Mouse (Mus musculus): ENCODE data around the gene Olfr53. TPM values are rescaled to one million over a fixed set of nuclear protein-coding genes. Genes with fewer than 3 reads are reported as not detected.
A peak's percentile ranks its signal among the peaks of the same experiment; 100 is the strongest.
"Not testable (repeated sequence)": the region's sequence is repeated elsewhere in the genome, so short reads cannot be mapped to it uniquely, and the experiment has no call there.

Olfr53 gene
- polyA plus RNA-seq (2016; fragmentation: Nextera tagmentation; extraction: Ambion mirVana): not detected in 2 replicates

DNA sequence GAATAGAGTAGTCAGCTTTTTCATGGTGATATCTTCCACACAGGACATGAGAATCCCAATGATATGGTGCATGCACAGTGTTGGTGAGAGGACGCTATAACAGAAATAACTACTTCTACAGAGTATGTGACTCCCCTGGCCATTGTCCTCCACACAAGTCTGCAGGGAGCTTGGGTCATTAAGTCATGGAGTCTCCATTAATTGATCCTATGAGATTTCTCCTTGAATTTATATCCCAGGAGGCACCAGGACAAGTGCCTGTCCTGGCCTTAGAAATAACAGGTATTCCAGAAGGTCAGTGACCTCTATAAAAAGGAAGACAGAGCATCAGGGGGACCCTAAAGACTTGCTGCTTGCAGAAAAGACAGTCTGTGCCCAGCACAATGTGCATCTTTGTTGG lies at the start of gene Olfr53:
Gene Olfr53 (plus strand): TSS at position 301 of the 400 bp plus-strand sequence.
- no peak for ATAC-seq (ENCODE audit: low FRiP score)
- H3K27me3 ChIP-seq: no peaks in the 10 kb centered on the region
- H3K9me3 ChIP-seq (replicated peaks): no peaks in the 10 kb centered on the region
- no peak within 1 kb of the TSS for H3K9ac ChIP-seq
- WGBS: 90% methylated on average over 1 of the region's 1 CpGs
- no peak within 1 kb of the TSS for H3K4me3 ChIP-seq
- H3K27ac ChIP-seq: no peak within 1 kb of the TSS
- no peak within 1 kb of the TSS for H3K4me2 ChIP-seq (replicated peaks)
- H3K4me1 ChIP-seq: no peaks in the 10 kb centered on the region
- no peaks in the 10 kb centered on the region for H3K36me3 ChIP-seq

DNA sequence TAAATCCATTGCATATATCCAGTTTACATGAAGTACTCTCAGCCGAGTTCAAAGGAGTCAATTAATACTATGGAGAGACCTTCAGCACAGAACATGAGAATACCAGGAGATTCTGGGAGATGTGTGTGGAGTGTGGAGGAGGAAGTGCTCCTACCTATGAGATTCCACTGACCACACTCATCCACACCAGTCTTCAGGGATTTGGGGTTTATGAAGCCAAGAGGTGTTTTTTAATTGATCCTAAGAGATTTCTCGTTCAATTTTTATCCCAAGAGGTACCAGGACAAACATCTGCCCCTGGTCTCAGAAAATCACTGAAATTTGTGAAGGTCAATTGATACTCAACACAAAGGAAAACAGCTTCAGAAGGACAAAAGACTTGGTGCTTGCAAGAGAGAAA lies 45.3 kb upstream of the Olfr53 start, which contains the start of gene Olfr46:
Gene Olfr46 (plus strand): TSS at position 301 of the 400 bp plus-strand sequence.
- H3K4me1 ChIP-seq; H3K27me3 ChIP-seq; H3K4me3 ChIP-seq; ATAC-seq (ENCODE audit: low FRiP score); H3K4me2 ChIP-seq (replicated peaks); H3K27ac ChIP-seq; H3K9me3 ChIP-seq (replicated peaks); H3K9ac ChIP-seq; H3K36me3 ChIP-seq: not testable (repeated sequence)
- WGBS: 75% methylated on average over 2 of the region's 2 CpGs

DNA sequence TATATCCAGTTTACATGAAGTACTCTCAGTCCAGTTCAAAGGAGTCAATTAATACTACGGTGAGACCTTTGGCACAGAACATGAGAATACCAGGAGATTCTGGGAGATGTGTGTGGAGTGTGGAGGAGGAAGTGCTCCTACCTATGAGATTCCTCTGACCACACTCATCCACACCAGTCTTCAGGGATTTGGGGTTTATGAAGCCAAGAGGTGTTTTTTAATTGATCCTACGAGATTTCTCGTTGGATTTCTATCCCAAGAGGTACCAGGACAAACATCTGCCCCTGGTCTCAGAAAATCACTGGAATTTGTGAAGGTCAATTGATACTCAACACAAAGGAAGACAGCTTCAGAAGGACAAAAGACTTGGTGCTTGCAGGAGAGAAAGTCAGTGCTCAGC lies 17.6 kb upstream of the Olfr53 start, which contains the start of gene Olfr61:
Gene Olfr61 (plus strand): TSS at position 301 of the 400 bp plus-strand sequence.
- H3K4me1 ChIP-seq: not testable (repeated sequence)

DNA sequence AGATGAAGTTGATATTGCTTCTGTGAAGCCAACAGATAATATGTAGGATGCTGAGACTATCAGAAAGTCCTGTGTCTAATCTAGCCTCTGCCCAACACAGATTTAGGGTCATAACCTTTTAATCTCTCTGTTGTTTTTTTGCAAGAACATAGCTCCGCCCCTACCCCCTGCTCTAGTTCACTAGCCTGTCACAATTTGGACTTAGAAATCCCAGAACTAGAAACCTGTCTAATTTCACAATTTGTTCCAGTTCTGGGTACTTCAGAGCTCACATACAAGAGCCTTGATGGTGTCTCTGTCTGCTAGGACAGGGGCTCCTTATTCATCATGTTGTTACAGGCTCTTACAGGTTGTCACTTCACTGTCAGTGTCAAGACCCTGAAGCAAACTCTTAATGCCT lies 15.7 kb upstream of the Olfr53 start:
- no peaks in the 10 kb centered on the region for H3K4me1 ChIP-seq
- H3K27ac ChIP-seq: no peak overlapping the region
- H3K4me2 ChIP-seq (replicated peaks): no peak overlapping the region
- WGBS: 82% methylated on average over 1 of the region's 1 CpGs
- no peaks in the 10 kb centered on the region for H3K36me3 ChIP-seq
- no peak overlapping the region for H3K9ac ChIP-seq
- no peak overlapping the region for H3K4me3 ChIP-seq
- no peak for ATAC-seq (ENCODE audit: low FRiP score)
- H3K27me3 ChIP-seq: no peaks in the 10 kb centered on the region
- H3K9me3 ChIP-seq (replicated peaks): no peaks in the 10 kb centered on the region

More for the DNA sequence above, 17.6 kb upstream of the Olfr53 start, which contains the start of gene Olfr61:
- H3K9ac ChIP-seq; H3K9me3 ChIP-seq (replicated peaks); H3K4me3 ChIP-seq; H3K27ac ChIP-seq; H3K36me3 ChIP-seq; H3K4me2 ChIP-seq (replicated peaks); ATAC-seq (ENCODE audit: low FRiP score); H3K27me3 ChIP-seq: not testable (repeated sequence)
- 86% methylated on average over 3 of the region's 3 CpGs for WGBS

GRCm38 (mm10) chr7:140659630-140660029 lies 13.4 kb downstream of the Olfr53 start, which contains the start of gene Olfr539:
TSS of gene Olfr539 (plus strand) at chr7:140659930.
- no peak for ATAC-seq (ENCODE audit: low FRiP score)
- Histone ChIP-seq H3K36me3 (no peaks in the 10 kb centered on the region), H3K27ac (no peak within 1 kb of the TSS), H3K27me3 (no peaks in the 10 kb centered on the region), H3K4me2 (replicated peaks) (no peak within 1 kb of the TSS), H3K4me1 (no peaks in the 10 kb centered on the region), H3K9me3 (replicated peaks) (no peaks in the 10 kb centered on the region), H3K4me3 (no peak within 1 kb of the TSS), H3K9ac (no peak within 1 kb of the TSS)
- 83% methylated on average over 4 of the region's 4 CpGs for WGBS

DNA sequence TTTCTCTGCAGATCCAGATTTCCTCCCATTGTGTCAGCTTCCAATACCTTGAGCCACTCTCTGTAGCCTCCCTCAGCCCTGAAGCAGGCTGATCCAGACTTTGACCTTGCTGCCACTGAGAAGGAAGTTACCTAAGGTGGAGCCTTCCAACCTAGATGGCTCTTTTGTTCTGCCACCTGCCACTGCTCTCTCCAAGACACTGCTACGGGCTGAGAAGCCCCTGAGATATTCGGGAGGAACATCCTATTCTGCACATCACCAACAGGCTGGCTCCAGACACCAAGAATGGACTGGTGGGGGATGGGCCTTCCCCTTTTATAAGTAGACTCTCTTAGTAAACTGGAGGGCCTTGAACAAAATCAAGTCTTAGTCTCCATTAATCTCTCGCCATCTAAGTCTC lies 24.4 kb downstream of the Olfr53 start:
- H3K9me3 ChIP-seq (replicated peaks): peaks cover 12% of the 10 kb centered on the region; the same call in 1 of the 2 replicates
- not testable (repeated sequence) for H3K27me3 ChIP-seq; ATAC-seq (ENCODE audit: low FRiP score); H3K4me2 ChIP-seq (replicated peaks); H3K4me3 ChIP-seq; H3K36me3 ChIP-seq; H3K4me1 ChIP-seq; H3K9ac ChIP-seq; H3K27ac ChIP-seq
- WGBS: 89% methylated on average over 3 of the region's 3 CpGs

DNA sequence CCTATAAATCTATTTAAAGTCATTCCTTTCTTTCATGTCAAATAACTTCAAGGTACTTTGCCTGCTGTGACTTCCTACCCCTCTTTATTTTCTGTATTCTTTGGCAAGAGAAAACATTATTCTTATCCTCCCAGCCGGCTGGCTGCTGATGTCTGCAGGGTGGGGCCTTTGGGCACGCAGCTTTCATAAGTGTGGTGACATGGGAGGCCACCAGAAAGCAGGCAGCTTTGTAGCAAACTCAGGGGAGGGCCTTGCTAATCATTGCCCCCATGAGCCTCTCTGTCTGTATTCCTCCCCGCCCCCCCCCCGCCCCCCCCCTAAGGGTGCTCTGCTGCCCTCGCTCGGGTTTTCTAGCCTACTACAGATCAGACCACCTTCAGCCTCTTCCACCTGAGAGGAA lies 29.6 kb downstream of the Olfr53 start:
- peaks cover 15% of the 10 kb centered on the region; the same call in 1 of the 2 replicates for H3K9me3 ChIP-seq (replicated peaks)
- no peak overlapping the region for H3K27ac ChIP-seq
- H3K36me3 ChIP-seq: no peaks in the 10 kb centered on the region
- WGBS: 17% methylated on average over 2 of the region's 6 CpGs
- ATAC-seq (ENCODE audit: low FRiP score): no peak
- no peak overlapping the region for H3K4me3 ChIP-seq
- H3K27me3 ChIP-seq: no peaks in the 10 kb centered on the region
- H3K9ac ChIP-seq: no peak overlapping the region
- 0 out of 2 replicates have a peak, but pooled peaks cover 4% of the 10 kb centered on the region for H3K4me1 ChIP-seq
- H3K4me2 ChIP-seq (replicated peaks): peak overlapping the region; percentile 34

- 74% methylated on average over 4 of the region's 4 CpGs for WGBS
- ATAC-seq (ENCODE audit: low FRiP score); H3K36me3 ChIP-seq: not testable (repeated sequence)
Measured at GRCm38 (mm10) chr7:140679591-140679990, 33.3 kb downstream of the Olfr53 start.

GRCm38 (mm10) chr7:140681651-140682050 lies 35.4 kb downstream of the Olfr53 start, which contains the start of gene Olfr45:
TSS of gene Olfr45 (plus strand) at chr7:140681951.
- Histone ChIP-seq H3K27me3 (no peaks in the 10 kb centered on the region), H3K9me3 (replicated peaks) (0 out of 2 replicates have a peak, but pooled peaks cover 3% of the 10 kb centered on the region), H3K4me1 (no peaks in the 10 kb centered on the region), H3K36me3 (no peaks in the 10 kb centered on the region), H3K4me3 (no peak within 1 kb of the TSS), H3K9ac (no peak within 1 kb of the TSS), H3K27ac (no peak within 1 kb of the TSS), H3K4me2 (replicated peaks) (no peak within 1 kb of the TSS)
- no peak for ATAC-seq (ENCODE audit: low FRiP score)
- 92% methylated on average over 1 of the region's 1 CpGs for WGBS

More at GRCm38 (mm10) chr7:140679591-140679990, 33.3 kb downstream of the Olfr53 start:
- not testable (repeated sequence) for H3K27ac ChIP-seq; H3K9me3 ChIP-seq (replicated peaks); H3K4me2 ChIP-seq (replicated peaks); H3K9ac ChIP-seq; H3K4me1 ChIP-seq; H3K27me3 ChIP-seq; H3K4me3 ChIP-seq

DNA sequence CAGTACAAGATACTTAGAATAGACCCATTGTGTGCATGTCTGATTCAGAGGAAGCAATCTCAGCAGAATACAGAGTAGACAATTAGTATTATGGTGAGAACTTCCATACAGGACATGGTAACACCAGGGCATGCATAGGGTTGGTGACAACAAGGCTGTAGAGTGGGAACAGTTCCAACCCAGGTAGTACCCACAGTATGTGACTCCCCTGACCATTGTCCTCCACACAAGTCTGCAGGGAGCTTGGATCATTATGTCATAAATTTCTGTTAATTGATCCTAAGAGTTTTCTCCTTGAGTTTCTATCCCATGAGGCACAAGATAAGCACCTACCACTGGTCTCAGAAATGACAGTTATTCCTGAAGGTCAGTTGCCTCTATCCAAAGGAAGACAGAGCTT lies 50.7 kb downstream of the Olfr53 start, which contains the start of gene Olfr541:
Gene Olfr541 (plus strand): TSS at position 301 of the 400 bp plus-strand sequence.
- Histone ChIP-seq H3K36me3 (no peaks in the 10 kb centered on the region), H3K27me3 (no peaks in the 10 kb centered on the region), H3K9ac (no peak within 1 kb of the TSS), H3K9me3 (replicated peaks) (no peaks in the 10 kb centered on the region), H3K4me3 (no peak within 1 kb of the TSS), H3K4me1 (no peaks in the 10 kb centered on the region), H3K4me2 (replicated peaks) (no peak within 1 kb of the TSS), H3K27ac (no peak within 1 kb of the TSS)
- no peak for ATAC-seq (ENCODE audit: low FRiP score)

Other genes starting within 250 kb of the Olfr53 start
- not detected in 2 replicates for gene Olfr531, start 243.5 kb upstream of the Olfr53 start, polyA plus RNA-seq (2016; fragmentation: Nextera tagmentation; extraction: Ambion mirVana)
- not detected in 2 replicates for gene Olfr532, start 224.8 kb upstream of the Olfr53 start, polyA plus RNA-seq (2016; fragmentation: Nextera tagmentation; extraction: Ambion mirVana)
- gene Olfr533, start 183.1 kb upstream of the Olfr53 start, polyA plus RNA-seq (2016; fragmentation: Nextera tagmentation; extraction: Ambion mirVana): not detected in 2 replicates
- gene Olfr535, start 162.2 kb upstream of the Olfr53 start, polyA plus RNA-seq (2016; fragmentation: Nextera tagmentation; extraction: Ambion mirVana): not detected in 2 replicates
- gene Olfr536, start 139.1 kb upstream of the Olfr53 start, polyA plus RNA-seq (2016; fragmentation: Nextera tagmentation; extraction: Ambion mirVana): not detected in 2 replicates
- not detected in 2 replicates for gene Olfr538, start 78.6 kb upstream of the Olfr53 start, polyA plus RNA-seq (2016; fragmentation: Nextera tagmentation; extraction: Ambion mirVana)
- not detected in 2 replicates for gene Olfr46, start 45.2 kb upstream of the Olfr53 start, polyA plus RNA-seq (2016; fragmentation: Nextera tagmentation; extraction: Ambion mirVana)
- not detected in 2 replicates for gene Olfr61, start 17.5 kb upstream of the Olfr53 start, polyA plus RNA-seq (2016; fragmentation: Nextera tagmentation; extraction: Ambion mirVana)
- not detected in 2 replicates for gene Olfr539, start 13.5 kb downstream of the Olfr53 start, polyA plus RNA-seq (2016; fragmentation: Nextera tagmentation; extraction: Ambion mirVana)
- not detected in 2 replicates for gene Olfr45, start 35.5 kb downstream of the Olfr53 start, polyA plus RNA-seq (2016; fragmentation: Nextera tagmentation; extraction: Ambion mirVana)
- not detected in 2 replicates for gene Olfr541, start 50.8 kb downstream of the Olfr53 start, polyA plus RNA-seq (2016; fragmentation: Nextera tagmentation; extraction: Ambion mirVana)
- not detected in 2 replicates for gene Cyp2e1, start 117.3 kb downstream of the Olfr53 start, polyA plus RNA-seq (2016; fragmentation: Nextera tagmentation; extraction: Ambion mirVana)
- 0.19 and 0.36 TPM in 2 replicates for gene Syce1, start 141.4 kb downstream of the Olfr53 start, polyA plus RNA-seq (2016; fragmentation: Nextera tagmentation; extraction: Ambion mirVana)
- gene Zfp941, start 175.7 kb downstream of the Olfr53 start, polyA plus RNA-seq (2016; fragmentation: Nextera tagmentation; extraction: Ambion mirVana): 12.3 and 13.4 TPM in 2 replicates
- 0.93 TPM in 1 of 2 replicates, not detected in the other for gene Urah, start 188.6 kb downstream of the Olfr53 start, polyA plus RNA-seq (2016; fragmentation: Nextera tagmentation; extraction: Ambion mirVana)
- gene Scgb1c1, start 199.1 kb downstream of the Olfr53 start, polyA plus RNA-seq (2016; fragmentation: Nextera tagmentation; extraction: Ambion mirVana): not detected in 2 replicates
- gene Odf3, start 201.4 kb downstream of the Olfr53 start, polyA plus RNA-seq (2016; fragmentation: Nextera tagmentation; extraction: Ambion mirVana): not detected in 2 replicates
- gene Gm45785, start 209.9 kb downstream of the Olfr53 start, polyA plus RNA-seq (2016; fragmentation: Nextera tagmentation; extraction: Ambion mirVana): not detected in 2 replicates
- 82.3 and 88.5 TPM in 2 replicates for gene Ric8a, start 210.5 kb downstream of the Olfr53 start, polyA plus RNA-seq (2016; fragmentation: Nextera tagmentation; extraction: Ambion mirVana)
- gene Bet1l, start 211.1 kb downstream of the Olfr53 start, polyA plus RNA-seq (2016; fragmentation: Nextera tagmentation; extraction: Ambion mirVana): 30.9 and 33.4 TPM in 2 replicates
- gene Psmd13, start 235.5 kb downstream of the Olfr53 start, polyA plus RNA-seq (2016; fragmentation: Nextera tagmentation; extraction: Ambion mirVana): 279 and 282 TPM in 2 replicates
- gene Sirt3, start 235.9 kb downstream of the Olfr53 start, polyA plus RNA-seq (2016; fragmentation: Nextera tagmentation; extraction: Ambion mirVana): 25.8 and 27.1 TPM in 2 replicates

Data from hindbrain, embryonic 12.5 days (tissue).